Mouse (Mus musculus) limb, embryonic 12.5 days (tissue): ENCODE data around the gene Bmp2k. TPM values are rescaled to one million over a fixed set of nuclear protein-coding genes. Genes with fewer than 3 reads are reported as not detected.

ENCODE experiments used
- ATAC-seq: fragments of 200-750 bp; cut with Nextera tagmentation; 2 replicates; pipeline ENCODE4 v1.8.0; 2017; ENCODE audit warnings: low read depth, moderate TSS enrichment; ENCODE audit not compliant: insufficient number of reproducible peaks, insufficient read depth, low FRiP score, low TSS enrichment
- H3K27ac ChIP-seq: fragments of 300-500 bp; sonication (generic); 2 replicates; pipeline ENCODE4 v1.5.1; 2016; ENCODE audit warnings: mild to moderate bottlenecking, moderate library complexity
- H3K27me3 ChIP-seq: fragments of 300-500 bp; sonication (generic); 2 replicates; pipeline ENCODE4 v1.6.1; 2016; ENCODE audit warnings: mild to moderate bottlenecking, moderate library complexity
- H3K36me3 ChIP-seq: fragments of 300-500 bp; sonication (generic); 2 replicates; pipeline ENCODE4 v1.6.1; 2016; ENCODE audit warnings: mild to moderate bottlenecking, moderate library complexity
- H3K4me1 ChIP-seq: fragments of 300-500 bp; sonication (generic); replicated peaks from 2 replicates; pipeline ENCODE4 v1.6.1; 2016
- H3K4me2 ChIP-seq: fragments of 300-500 bp; sonication (generic); 2 replicates; pipeline ENCODE4 v1.6.1; 2016; ENCODE audit warnings: mild to moderate bottlenecking, moderate library complexity
- H3K4me3 ChIP-seq: fragments of 300-500 bp; sonication (generic); replicated peaks from 2 replicates; pipeline ENCODE4 v1.5.1; 2016; ENCODE audit warnings: mild to moderate bottlenecking
- H3K9ac ChIP-seq: fragments of 300-500 bp; sonication (generic); replicated peaks from 2 replicates; pipeline ENCODE4 v1.6.1; 2016; ENCODE audit warnings: mild to moderate bottlenecking, moderate library complexity
- H3K9me3 ChIP-seq: fragments of 300-500 bp; sonication (generic); 2 replicates; pipeline ENCODE4 v1.6.1; 2016; ENCODE audit warnings: mild to moderate bottlenecking, moderate library complexity
- WGBS: fragments of 180-500 bp; shearing (Covaris S2); methylation state at CpG from one replicate; pipeline ENCODE4 v1.1.7; 2016; 5-methylcytosine and 5-hydroxymethylcytosine counted together
- polyA plus RNA-seq: library from polyadenylated mRNA; unstranded; fragments of >200 nt; fragmentation: Nextera tagmentation; extraction: Ambion mirVana; gene quantifications from 2 replicates; pipeline ENCODE4 v1.2.1, GENCODE M21; 2016

The Bmp2k gene
- polyA plus RNA-seq, 1 experiment from 2014 or later = 8.5 TPM

- WGBS = 68% methylated on average over 1 of the region's 1 CpGs
These were observed 22.8 kb upstream of the Bmp2k start for GRCm38 (mm10) chr5:96974661-96975060.

GRCm38 (mm10) chr5:96975112-96975511 lies 22.4 kb upstream of the Bmp2k start:
- H3K4me3 ChIP-seq = no peak overlapping the region
- no peak overlapping the region for H3K9ac ChIP-seq
- peaks cover 5% of the 10 kb centered on the region; the same call in 1 of the 2 replicates for H3K4me1 ChIP-seq
- H3K4me2 ChIP-seq = no peak overlapping the region
- no peak overlapping the region for H3K27ac ChIP-seq
- H3K27me3 ChIP-seq = peaks cover under 1% of the 10 kb centered on the region; the same call in 1 of the 2 replicates
- ATAC-seq = no peak
- H3K36me3 ChIP-seq = no peaks in the 10 kb centered on the region
- 93% methylated on average over 3 of the region's 3 CpGs for WGBS
- no peaks in the 10 kb centered on the region for H3K9me3 ChIP-seq

More at GRCm38 (mm10) chr5:96974661-96975060, 22.8 kb upstream of the Bmp2k start:
- Histone ChIP-seq H3K9me3 (no peaks in the 10 kb centered on the region), H3K36me3 (no peaks in the 10 kb centered on the region), H3K4me1 (peaks cover 5% of the 10 kb centered on the region; the same call in 1 of the 2 replicates), H3K27me3 (no peaks in the 10 kb centered on the region), H3K9ac (no peak overlapping the region), H3K27ac (no peak overlapping the region), H3K4me3 (no peak overlapping the region), H3K4me2 (no peak overlapping the region)
- ATAC-seq = no peak

- no peaks in the 10 kb centered on the region for H3K36me3 ChIP-seq
- no peaks in the 10 kb centered on the region for H3K9me3 ChIP-seq
- H3K9ac ChIP-seq = no peak overlapping the region
- H3K4me3 ChIP-seq = no peak overlapping the region
- WGBS = 89% methylated on average over 3 of the region's 3 CpGs
- H3K27ac ChIP-seq = no peak overlapping the region
- peaks cover 5% of the 10 kb centered on the region; the same call in 1 of the 2 replicates for H3K4me1 ChIP-seq
- ATAC-seq = no peak
- peaks cover 3% of the 10 kb centered on the region; the same call in 1 of the 2 replicates for H3K27me3 ChIP-seq
- H3K4me2 ChIP-seq = no peak overlapping the region
These were observed 21.3 kb upstream of the Bmp2k start for GRCm38 (mm10) chr5:96976150-96976549.

- H3K9ac ChIP-seq = no peak overlapping the region
- peaks cover 5% of the 10 kb centered on the region; the same call in 1 of the 2 replicates for H3K4me1 ChIP-seq
- no peak overlapping the region for H3K27ac ChIP-seq
- no peak for ATAC-seq
- H3K4me3 ChIP-seq = no peak overlapping the region
- peaks cover 3% of the 10 kb centered on the region; the same call in 1 of the 2 replicates for H3K27me3 ChIP-seq
- no peaks in the 10 kb centered on the region for H3K36me3 ChIP-seq
- 43% methylated on average over 13 of the region's 13 CpGs for WGBS
- H3K4me2 ChIP-seq = no peak overlapping the region
- no peaks in the 10 kb centered on the region for H3K9me3 ChIP-seq
These were observed 18.0 kb upstream of the Bmp2k start for GRCm38 (mm10) chr5:96979296-96980007.

GRCm38 (mm10) chr5:96980008-96980634 lies 17.4 kb upstream of the Bmp2k start:
- no peaks in the 10 kb centered on the region for H3K9me3 ChIP-seq
- H3K4me1 ChIP-seq = peaks cover 5% of the 10 kb centered on the region; the same call in 1 of the 2 replicates
- no peak overlapping the region for H3K4me2 ChIP-seq
- peaks cover 3% of the 10 kb centered on the region; the same call in 1 of the 2 replicates for H3K27me3 ChIP-seq
- 26% methylated on average over 15 of the region's 15 CpGs for WGBS
- no peak for ATAC-seq
- H3K4me3 ChIP-seq = no peak overlapping the region
- no peaks in the 10 kb centered on the region for H3K36me3 ChIP-seq
- no peak overlapping the region for H3K27ac ChIP-seq
- H3K9ac ChIP-seq = no peak overlapping the region

GRCm38 (mm10) chr5:96981987-96982386 lies 15.5 kb upstream of the Bmp2k start:
- no peaks in the 10 kb centered on the region for H3K9me3 ChIP-seq
- H3K9ac ChIP-seq = no peak overlapping the region
- H3K4me3 ChIP-seq = no peak overlapping the region
- no peak for ATAC-seq
- H3K27ac ChIP-seq = no peak overlapping the region
- WGBS = 81% methylated on average over 3 of the region's 3 CpGs
- no peak overlapping the region for H3K4me2 ChIP-seq
- peaks cover 3% of the 10 kb centered on the region; the same call in 1 of the 2 replicates for H3K27me3 ChIP-seq
- H3K36me3 ChIP-seq = no peaks in the 10 kb centered on the region
- H3K4me1 ChIP-seq = peaks cover 5% of the 10 kb centered on the region; the same call in 1 of the 2 replicates

- Histone ChIP-seq H3K4me2 (no peak overlapping the region), H3K9ac (no peak overlapping the region), H3K36me3 (no peaks in the 10 kb centered on the region), H3K4me3 (no peak overlapping the region), H3K27ac (no peak overlapping the region), H3K4me1 (peaks cover 5% of the 10 kb centered on the region; the same call in 1 of the 2 replicates), H3K27me3 (peaks cover 3% of the 10 kb centered on the region; the same call in 1 of the 2 replicates), H3K9me3 (no peaks in the 10 kb centered on the region)
- 92% methylated on average over 7 of the region's 7 CpGs for WGBS
- ATAC-seq = no peak
These were observed 14.3 kb upstream of the Bmp2k start for GRCm38 (mm10) chr5:96983142-96983541.

GRCm38 (mm10) chr5:96986850-96987249 lies 10.6 kb upstream of the Bmp2k start:
- Histone ChIP-seq H3K9ac (no peak overlapping the region), H3K4me1 (no peaks in the 10 kb centered on the region), H3K36me3 (no peaks in the 10 kb centered on the region), H3K9me3 (no peaks in the 10 kb centered on the region), H3K27me3 (no peaks in the 10 kb centered on the region), H3K27ac (no peak overlapping the region), H3K4me2 (no peak overlapping the region), H3K4me3 (no peak overlapping the region)
- 91% methylated on average over 3 of the region's 3 CpGs for WGBS
- no peak for ATAC-seq

- no peaks in the 10 kb centered on the region for H3K4me1 ChIP-seq
- no peak overlapping the region for H3K4me2 ChIP-seq
- H3K27ac ChIP-seq = no peak overlapping the region
- no peak for ATAC-seq
- H3K9ac ChIP-seq = no peak overlapping the region
- no peak overlapping the region for H3K4me3 ChIP-seq
- 83% methylated on average over 4 of the region's 4 CpGs for WGBS
- no peaks in the 10 kb centered on the region for H3K9me3 ChIP-seq
- H3K27me3 ChIP-seq = no peaks in the 10 kb centered on the region
- H3K36me3 ChIP-seq = no peaks in the 10 kb centered on the region
These were observed 8.6 kb upstream of the Bmp2k start for GRCm38 (mm10) chr5:96988880-96989279.

- WGBS = 93% methylated on average over 6 of the region's 6 CpGs
- Histone ChIP-seq H3K4me3 (no peak overlapping the region), H3K9me3 (no peaks in the 10 kb centered on the region), H3K4me1 (no peaks in the 10 kb centered on the region), H3K27me3 (no peaks in the 10 kb centered on the region), H3K36me3 (no peaks in the 10 kb centered on the region), H3K27ac (no peak overlapping the region), H3K9ac (no peak overlapping the region), H3K4me2 (no peak overlapping the region)
- no peak for ATAC-seq
These were observed 6.3 kb upstream of the Bmp2k start for GRCm38 (mm10) chr5:96991156-96991555.

- Histone ChIP-seq H3K4me3 (no peak overlapping the region), H3K4me1 (peaks cover 7% of the 10 kb centered on the region), H3K27me3 (no peaks in the 10 kb centered on the region), H3K27ac (no peak overlapping the region), H3K9me3 (no peaks in the 10 kb centered on the region), H3K36me3 (no peaks in the 10 kb centered on the region), H3K4me2 (no peak overlapping the region), H3K9ac (no peak overlapping the region)
- no peak for ATAC-seq
- 89% methylated on average over 5 of the region's 5 CpGs for WGBS
These were observed 4.8 kb upstream of the Bmp2k start for GRCm38 (mm10) chr5:96992651-96993050.
